Mouse (Mus musculus) olfactory bulb, adult 2 months (tissue): ENCODE results near the gene Tppp3. TPM values are rescaled to one million over a fixed set of nuclear protein-coding genes. Genes with fewer than 3 reads are reported as not detected.

Experiments used
- H3K27ac ChIP-seq: fragments of 200-500 bp; 2 replicates; pipeline ENCODE4 v1.5.1; 2012; ENCODE audit warnings: low read depth, low read length; ENCODE audit not compliant: insufficient read depth
- H3K4me1 ChIP-seq: fragments of 200-500 bp; 2 replicates; pipeline ENCODE4 v1.6.1; 2012; ENCODE audit warnings: low read length; ENCODE audit not compliant: control insufficient read depth, insufficient read depth
- H3K4me3 ChIP-seq: fragments of 200-500 bp; 2 replicates; pipeline ENCODE4 v1.5.1; 2012; ENCODE audit warnings: mild to moderate bottlenecking, low read depth, low read length, moderate library complexity; ENCODE audit not compliant: insufficient read depth
- CTCF ChIP-seq: fragments of 200-500 bp; IDR thresholded peaks from 2 replicates; pipeline ENCODE4 v1.5.1; 2012; ENCODE audit warnings: low read depth, mild to moderate bottlenecking, low read length, moderate library complexity; ENCODE audit not compliant: insufficient read depth
- POLR2A ChIP-seq: fragments of 200-500 bp; IDR thresholded peaks from 2 replicates; pipeline ENCODE4 v1.6.1; 2012; ENCODE audit warnings: mild to moderate bottlenecking, low read depth, low read length, moderate library complexity; ENCODE audit not compliant: insufficient read depth
- WGBS: fragments of 180-500 bp; shearing (Covaris S2); methylation state at CpG from one replicate; pipeline ENCODE4 v1.1.7; 2018; 5-methylcytosine and 5-hydroxymethylcytosine counted together
- polyA plus RNA-seq: library from polyadenylated mRNA; stranded (reverse); fragments of >200 nt; gene quantifications from 2 replicates; pipeline ENCODE4 v1.2.4, GENCODE M21; 2012; ENCODE audit warnings: low replicate concordance; ENCODE audit not compliant: missing spikeins, insufficient read depth, insufficient read length

Gene Tppp3
- polyA plus RNA-seq, 1 experiment: not detected

DNA sequence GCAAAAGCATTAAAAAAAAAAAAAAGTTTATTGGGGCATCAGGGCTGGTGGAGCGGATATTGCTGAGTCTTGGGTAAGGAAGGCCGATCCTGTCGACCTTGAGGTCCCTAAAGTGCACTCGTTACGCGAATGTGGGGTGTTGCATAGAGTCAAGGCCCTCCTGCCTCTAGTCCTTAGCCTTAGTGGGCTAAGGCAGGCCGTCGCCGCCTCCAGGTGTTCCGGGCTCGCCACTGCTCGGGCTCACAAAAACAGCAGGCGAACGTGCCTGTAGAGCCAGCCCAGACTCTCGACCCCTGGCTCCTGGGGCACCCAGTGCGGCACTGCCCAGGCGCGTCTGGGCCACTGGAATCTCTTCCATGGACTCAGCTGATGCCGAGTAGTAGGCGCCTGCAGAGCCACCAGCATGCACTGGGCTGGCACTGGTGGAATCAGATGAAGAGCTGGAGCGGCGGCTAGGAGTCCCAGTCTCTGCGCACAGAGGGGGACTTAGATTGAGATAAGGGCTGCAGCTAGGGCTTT is 1.1 kb upstream of the Tppp3 start:
- no peak for TF ChIP-seq CTCF
- TF ChIP-seq POLR2A: no peak
- Histone ChIP-seq H3K4me3 (no peak overlapping the region), H3K4me1 (peaks cover 53% of the 10 kb centered on the region), H3K27ac (no peak overlapping the region)
- WGBS: 86% methylated on average over 23 of the region's 23 CpGs

DNA sequence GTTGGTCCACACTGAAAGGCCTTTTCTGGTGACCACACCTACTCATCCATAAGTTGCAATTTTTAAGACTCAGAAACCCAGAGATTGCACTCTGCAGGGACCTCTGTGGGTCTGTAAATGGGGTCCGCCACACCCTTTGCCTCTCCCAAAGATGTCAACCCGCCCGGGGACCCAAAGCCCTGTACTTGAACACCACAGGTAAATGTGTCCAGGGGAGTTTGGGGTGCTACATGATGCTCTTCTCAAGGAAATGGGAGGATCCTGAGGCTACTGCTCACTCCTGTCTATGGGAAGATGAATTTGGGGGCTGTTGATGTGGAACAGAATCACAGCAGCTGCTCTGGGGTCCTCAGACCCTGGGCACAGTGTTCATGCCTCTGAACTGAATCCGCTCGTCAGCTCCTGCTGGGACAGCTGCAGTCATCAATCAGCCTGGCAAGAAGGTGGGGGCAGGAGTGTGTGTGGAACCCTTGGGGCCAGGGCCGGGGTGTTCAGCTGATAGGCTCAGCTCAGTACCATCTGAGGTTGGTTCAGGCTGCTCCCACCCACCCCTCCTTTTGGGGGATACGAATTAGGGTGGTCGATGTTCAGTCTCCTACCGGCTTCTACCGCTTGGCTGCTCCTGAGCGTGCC is 529 bp downstream of the Tppp3 start:
- TF ChIP-seq POLR2A (no peak), CTCF (no peak)
- Histone ChIP-seq H3K27ac (no peak overlapping the region), H3K4me1 (peaks cover 55% of the 10 kb centered on the region), H3K4me3 (peak overlapping the region; percentile 41)
- 37% methylated on average over 11 of the region's 11 CpGs for WGBS

DNA sequence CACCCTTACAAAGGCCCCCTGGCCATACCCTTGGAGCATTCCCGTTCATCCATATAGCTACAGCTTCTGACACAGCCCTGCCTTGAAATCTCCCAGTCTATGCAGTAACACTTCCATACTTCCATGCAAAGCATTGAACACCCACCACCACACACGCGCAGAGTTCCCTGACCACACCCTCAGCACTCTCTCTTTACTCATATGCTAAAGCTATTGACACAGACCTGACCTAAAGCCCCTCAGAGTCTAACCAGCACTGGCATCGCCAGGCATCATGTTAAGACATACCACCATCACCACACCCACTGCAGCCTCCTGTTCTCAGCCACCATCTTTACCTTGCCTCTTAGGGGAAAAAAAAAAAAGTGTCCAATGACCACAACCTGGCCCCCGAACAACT is 1.1 kb downstream of the Tppp3 start:
- 82% methylated on average over 5 of the region's 5 CpGs for WGBS
- TF ChIP-seq CTCF (no peak), POLR2A (no peak)
- Histone ChIP-seq H3K4me1 (peaks cover 54% of the 10 kb centered on the region), H3K4me3 (no peak overlapping the region), H3K27ac (no peak overlapping the region)

DNA sequence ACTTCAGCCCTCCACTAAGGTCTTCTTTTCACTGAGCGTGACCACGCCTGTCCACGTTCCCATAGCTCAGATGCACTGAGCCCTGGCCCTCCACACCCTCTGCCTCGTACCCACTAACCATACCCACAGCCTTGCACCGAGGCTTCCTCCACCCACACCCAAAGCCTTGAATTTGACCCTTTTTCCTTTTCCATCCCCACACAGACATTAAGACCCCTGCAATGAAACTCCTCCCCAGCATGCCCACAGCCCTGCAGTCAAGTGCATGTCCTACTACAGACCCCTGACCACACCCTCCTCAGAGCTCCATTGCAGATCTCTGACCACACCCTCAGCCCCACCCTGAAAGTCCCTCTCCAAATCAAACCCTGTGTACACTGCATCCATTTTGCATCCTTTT is 1.5 kb downstream of the Tppp3 start:
- Histone ChIP-seq H3K4me1 (peaks cover 50% of the 10 kb centered on the region), H3K27ac (no peak overlapping the region), H3K4me3 (no peak overlapping the region)
- TF ChIP-seq CTCF (no peak), POLR2A (no peak)
- 88% methylated on average over 5 of the region's 5 CpGs for WGBS

DNA sequence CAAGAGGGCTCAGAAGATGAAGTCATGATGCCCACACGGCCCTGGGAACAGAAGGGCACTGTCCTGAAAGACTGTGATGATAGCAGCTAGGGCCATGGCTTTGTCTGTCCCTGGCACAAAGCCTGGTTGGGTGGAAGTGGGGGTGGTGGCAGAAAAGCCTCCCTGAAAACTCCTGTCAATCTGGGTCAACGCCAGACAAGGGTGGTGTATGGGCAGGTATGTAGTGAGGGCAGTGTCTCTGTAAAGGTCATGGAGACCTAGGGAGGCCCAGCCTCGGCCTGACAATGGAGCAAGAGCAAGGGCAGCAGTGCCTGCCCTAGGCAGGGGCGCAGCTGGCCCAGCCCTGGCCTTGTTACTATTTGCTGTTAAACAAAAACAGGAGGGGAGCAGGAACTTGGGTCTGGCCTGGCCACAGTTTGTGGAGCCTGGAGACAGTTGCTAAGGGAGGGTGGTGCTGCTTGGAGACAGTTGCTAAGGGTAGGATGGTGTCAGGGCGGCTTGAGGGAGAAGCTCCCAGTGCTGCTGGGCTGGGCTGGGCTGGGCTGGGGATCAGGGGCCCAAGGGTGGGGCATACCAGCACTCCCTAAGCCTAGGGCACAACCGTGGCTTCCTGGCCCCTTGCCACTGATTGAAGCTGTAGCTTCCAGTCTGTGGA is 2.2 kb downstream of the Tppp3 start:
- no peak overlapping the region for H3K27ac ChIP-seq
- WGBS: 30% methylated on average over 6 of the region's 6 CpGs
- no peak overlapping the region for H3K4me3 ChIP-seq
- H3K4me1 ChIP-seq: peaks cover 45% of the 10 kb centered on the region
- TF ChIP-seq CTCF: no peak
- no peak for TF ChIP-seq POLR2A

DNA sequence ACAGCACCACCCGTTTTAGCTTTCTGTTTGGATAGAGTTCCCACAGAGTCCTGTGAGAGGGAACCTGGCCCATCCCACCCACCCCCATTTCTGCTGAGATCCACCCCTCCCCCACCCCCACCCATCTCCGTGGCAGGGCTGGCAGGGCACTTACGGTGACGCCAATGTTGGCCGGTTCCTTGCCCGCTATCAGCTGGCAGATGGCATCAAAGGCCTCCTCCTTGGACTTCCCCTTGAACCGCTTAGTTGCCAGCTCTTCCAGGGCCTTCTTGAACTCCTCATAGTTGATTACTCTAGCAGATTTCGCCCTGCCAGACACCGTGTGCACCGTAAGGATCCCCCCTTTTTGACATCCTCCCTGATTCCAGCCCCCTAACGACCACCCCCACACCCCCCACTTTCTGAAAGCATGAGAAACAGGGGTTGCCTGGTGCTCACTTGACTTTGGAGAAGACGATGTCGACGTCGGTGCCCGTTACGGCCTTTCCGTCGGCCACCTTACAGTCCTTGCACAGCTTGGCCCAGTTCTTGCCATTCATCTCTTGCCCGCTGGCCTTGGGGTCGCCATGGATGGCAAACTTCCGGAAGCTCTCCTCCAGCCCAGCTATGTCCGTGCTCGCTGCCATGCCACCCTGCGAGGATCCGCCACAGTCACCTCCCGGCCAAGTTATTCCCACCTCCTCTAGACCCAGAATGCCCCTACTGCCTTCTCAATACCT is 3.2 kb downstream of the Tppp3 start:
- TF ChIP-seq CTCF: no peak
- TF ChIP-seq POLR2A: no peak
- no peak overlapping the region for H3K4me3 ChIP-seq

DNA sequence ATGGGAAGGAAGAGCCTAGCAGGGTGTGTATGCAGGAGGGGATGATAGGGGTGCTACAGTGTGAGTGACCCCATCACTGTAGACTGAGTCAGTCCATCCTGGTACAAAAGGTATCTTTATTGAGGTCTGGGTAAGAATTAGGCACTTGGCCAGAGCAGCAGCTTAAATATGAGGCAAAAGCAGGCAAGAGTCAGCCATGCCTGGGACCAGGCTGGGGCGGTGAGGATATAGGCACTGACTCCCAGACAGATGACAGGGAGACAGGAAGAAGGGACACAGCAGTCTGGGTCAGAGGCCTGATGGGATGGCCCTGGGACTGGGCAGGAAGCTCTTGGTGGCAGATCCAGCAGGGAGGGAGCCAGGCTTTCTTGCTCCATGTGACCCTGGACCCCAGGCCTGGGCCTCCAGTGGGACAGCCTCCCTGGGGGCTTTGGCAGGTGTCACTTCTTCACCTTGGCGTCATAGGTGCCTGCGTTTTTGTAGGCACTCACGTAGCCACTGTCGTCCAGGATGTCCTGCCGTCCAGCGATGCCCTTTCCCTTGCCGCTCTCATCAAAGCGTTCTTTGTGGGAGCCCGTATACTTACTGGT is 3.8 kb downstream of the Tppp3 start:
- no peak overlapping the region for H3K27ac ChIP-seq
- no peak overlapping the region for H3K4me3 ChIP-seq
- WGBS: 94% methylated on average over 10 of the region's 10 CpGs
- TF ChIP-seq CTCF: no peak
- no peak for TF ChIP-seq POLR2A
- peaks cover 45% of the 10 kb centered on the region for H3K4me1 ChIP-seq

More for the DNA sequence above, 3.2 kb downstream of the Tppp3 start:
- WGBS: 79% methylated on average over 27 of the region's 27 CpGs
- Histone ChIP-seq H3K27ac (no peak overlapping the region), H3K4me1 (peaks cover 45% of the 10 kb centered on the region)

DNA sequence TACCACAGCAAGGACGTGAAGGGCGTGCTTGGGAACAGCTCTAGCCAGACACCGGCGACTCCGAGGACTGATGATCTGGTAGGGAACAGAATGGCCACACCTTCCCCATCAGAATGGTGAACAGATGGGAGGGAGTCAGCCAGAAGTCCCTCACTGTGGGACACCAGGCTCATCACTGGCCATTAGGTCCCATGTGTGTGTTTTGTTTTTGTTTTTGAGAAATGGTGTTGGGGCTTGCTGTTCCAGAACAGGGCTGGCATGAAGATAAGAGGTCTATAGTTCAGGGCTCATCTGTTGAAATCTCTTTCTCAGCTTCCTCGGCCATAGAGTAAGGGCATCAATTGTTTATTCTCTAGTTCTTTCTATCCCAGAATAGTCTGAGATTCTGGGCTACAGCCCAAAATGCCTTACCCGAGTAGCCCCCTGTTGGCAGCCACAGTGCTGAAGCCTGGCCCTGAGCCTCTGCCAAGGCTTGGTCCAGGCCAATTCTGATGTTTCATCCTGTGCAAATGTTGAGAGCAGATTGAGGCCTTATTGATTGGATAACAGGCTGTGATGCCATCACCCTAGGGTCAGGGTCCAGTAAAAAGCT is 4.5 kb downstream of the Tppp3 start:
- WGBS: 49% methylated on average over 7 of the region's 7 CpGs
- peak overlapping the region; percentile 49 for H3K27ac ChIP-seq
- no peak for TF ChIP-seq POLR2A
- TF ChIP-seq CTCF: no peak
- no peak overlapping the region for H3K4me3 ChIP-seq
- peaks cover 45% of the 10 kb centered on the region for H3K4me1 ChIP-seq
